Mouse (Mus musculus) urinary bladder, postnatal 14 days (tissue): Measurements from ENCODE around the gene B4gat1.
"Not testable (repeated sequence)": the region's sequence is repeated elsewhere in the genome, so short reads cannot be mapped to it uniquely, and the experiment has no call there.

ENCODE experiments used
- DNase-seq: peaks from one replicate; pipeline ENCODE4 v3.0.0; 2021; ENCODE audit warnings: low spot score

The B4gat1 gene

GRCm38 (mm10) chr19:5085145-5085863 lies 46.7 kb downstream of the B4gat1 start, which contains the start of gene Tmem151a:
Gene Tmem151a, minus strand, starts transcription at chr19:5085531.
- DNase-seq, result peak; percentile 59

GRCm38 (mm10) chr19:5086533-5086932 lies 47.9 kb downstream of the B4gat1 start:
- not testable (repeated sequence) for DNase-seq

GRCm38 (mm10) chr19:5087884-5088728 lies 49.5 kb downstream of the B4gat1 start, which contains the start of gene Yif1a:
Gene Yif1a, plus strand, starts transcription at chr19:5088538.
- DNase-seq, result peak; percentile 95

- no peak for DNase-seq
These were observed 50.7 kb downstream of the B4gat1 start for GRCm38 (mm10) chr19:5089324-5089723.
